Mouse (Mus musculus) thymus, adult 2 months (tissue): Measurements from ENCODE around the gene Cilp. TPM values are rescaled to one million over a fixed set of nuclear protein-coding genes. Genes with fewer than 3 reads are reported as not detected.
A peak's percentile ranks its signal among the peaks of the same experiment; 100 is the strongest.

Experiments used
- DNase-seq: peaks from one replicate; pipeline ENCODE4 v3.0.0; 2021
- H3K27ac ChIP-seq: fragments of 200-500 bp; 2 replicates; pipeline ENCODE4 v1.5.1; 2012; ENCODE audit warnings: low read length, control low read depth; ENCODE audit not compliant: control insufficient read depth, insufficient read depth
- H3K27me3 ChIP-seq: fragments of 200-500 bp; 2 replicates; pipeline ENCODE4 v1.6.1; 2012; ENCODE audit warnings: mild to moderate bottlenecking, low read length, moderate library complexity, mixed read lengths; ENCODE audit not compliant: control insufficient read depth, insufficient read depth
- H3K36me3 ChIP-seq: fragments of 200-500 bp; 2 replicates; pipeline ENCODE4 v1.6.1; 2012; ENCODE audit warnings: mild to moderate bottlenecking, low read length, moderate library complexity; ENCODE audit not compliant: control insufficient read depth, insufficient read depth
- H3K4me1 ChIP-seq: fragments of 200-500 bp; replicated peaks from 2 replicates; pipeline ENCODE4 v1.6.1; 2012; ENCODE audit warnings: low read length; ENCODE audit not compliant: control insufficient read depth, insufficient read depth
- H3K4me3 ChIP-seq: fragments of 200-500 bp; 2 replicates; pipeline ENCODE4 v1.5.1; 2012; ENCODE audit warnings: mild to moderate bottlenecking, low read length, control low read depth, moderate library complexity; ENCODE audit not compliant: control insufficient read depth, insufficient read depth
- CTCF ChIP-seq: fragments of 200-500 bp; IDR thresholded peaks from 2 replicates; pipeline ENCODE4 v1.5.1; 2012; ENCODE audit warnings: mild to moderate bottlenecking, control low read depth, low read length, moderate library complexity, borderline replicate concordance; ENCODE audit not compliant: control insufficient read depth, poor library complexity, insufficient read depth; ENCODE audit errors: extremely low read depth
- POLR2A ChIP-seq: fragments of 200-500 bp; IDR thresholded peaks from 2 replicates; pipeline ENCODE4 v1.6.1; 2012; ENCODE audit warnings: mild to moderate bottlenecking, low read length, control low read depth, moderate library complexity; ENCODE audit not compliant: control insufficient read depth, poor library complexity, insufficient read depth; ENCODE audit errors: extremely low read depth
- WGBS: fragments of 180-500 bp; shearing (Covaris S2); methylation state at CpG from one replicate; pipeline ENCODE4 v1.1.7; 2018; 5-methylcytosine and 5-hydroxymethylcytosine counted together
- polyA plus RNA-seq: library from polyadenylated mRNA; depleted of rRNA; stranded (reverse); fragments of >200 nt; gene quantifications from 2 replicates; pipeline ENCODE4 v1.2.3, GENCODE M21; 2012

The Cilp gene
- polyA plus RNA-seq, 1 experiment: 1.8 TPM

DNA sequence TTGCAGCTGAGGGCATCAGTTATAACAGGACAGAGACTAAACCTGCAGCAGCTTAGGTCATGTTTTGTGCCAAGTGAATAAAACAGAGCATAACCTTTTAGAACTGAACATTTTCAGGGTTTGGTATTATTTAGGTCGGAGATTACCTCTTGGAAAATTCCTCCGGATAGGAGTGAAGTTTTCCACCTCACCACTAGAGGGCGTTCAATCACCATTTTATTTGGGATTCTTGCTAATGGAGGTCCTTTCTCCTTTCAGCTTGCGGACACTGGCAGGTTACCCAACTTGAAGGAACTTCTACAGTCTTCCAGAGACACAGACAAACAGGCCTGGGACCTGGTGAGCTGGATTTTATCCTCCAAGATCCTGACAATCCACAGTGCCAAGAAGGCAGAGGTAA lies 39.2 kb upstream of the Cilp start:
- TF ChIP-seq CTCF (no peak), POLR2A (no peak)
- no peak for DNase-seq
- 67% methylated on average over 4 of the region's 4 CpGs for WGBS

GRCm38 (mm10) chr9:65230250-65230649 lies 34.7 kb upstream of the Cilp start:
- peaks cover 16% of the 10 kb centered on the region for H3K4me1 ChIP-seq
- 89% methylated on average over 6 of the region's 6 CpGs for WGBS
- no peaks in the 10 kb centered on the region for H3K27me3 ChIP-seq
- H3K27ac ChIP-seq: no peak overlapping the region
- no peak for TF ChIP-seq CTCF
- no peak for TF ChIP-seq POLR2A
- H3K4me3 ChIP-seq: no peak overlapping the region
- DNase-seq: no peak
- H3K36me3 ChIP-seq: no peaks in the 10 kb centered on the region

More for the DNA sequence above, 39.2 kb upstream of the Cilp start:
- Histone ChIP-seq H3K4me3 (no peak overlapping the region), H3K36me3 (no peaks in the 10 kb centered on the region), H3K27me3 (no peaks in the 10 kb centered on the region), H3K4me1 (peaks cover 11% of the 10 kb centered on the region; the same call in 1 of the 2 replicates), H3K27ac (no peak overlapping the region)

DNA sequence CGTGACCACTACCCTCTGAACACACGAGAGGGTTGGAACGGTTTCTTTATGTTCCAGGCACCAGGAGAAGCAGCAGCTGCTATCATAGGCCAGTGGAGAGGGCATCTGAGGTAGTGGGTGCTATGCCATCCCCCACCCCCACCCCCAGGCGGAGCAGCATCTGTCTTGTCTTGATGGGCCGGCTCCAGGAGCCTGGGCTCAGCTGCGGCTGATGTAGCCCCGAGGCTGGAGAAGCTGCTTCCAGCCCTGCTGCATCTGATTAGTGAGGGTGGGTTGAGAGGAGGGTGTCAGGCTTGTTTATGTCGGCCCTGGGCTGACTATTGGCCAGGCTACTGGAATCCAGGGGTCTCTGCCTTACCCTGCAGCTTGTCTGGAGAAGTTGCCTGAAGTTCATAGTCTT lies 33.7 kb upstream of the Cilp start:
- no peak for DNase-seq
- no peaks in the 10 kb centered on the region for H3K27me3 ChIP-seq
- TF ChIP-seq POLR2A (no peak), CTCF (no peak)
- H3K4me1 ChIP-seq: peaks cover 21% of the 10 kb centered on the region
- H3K36me3 ChIP-seq: no peaks in the 10 kb centered on the region
- peak overlapping the region; percentile 76 for H3K27ac ChIP-seq
- H3K4me3 ChIP-seq: no peak overlapping the region
- 98% methylated on average over 8 of the region's 8 CpGs for WGBS

DNA sequence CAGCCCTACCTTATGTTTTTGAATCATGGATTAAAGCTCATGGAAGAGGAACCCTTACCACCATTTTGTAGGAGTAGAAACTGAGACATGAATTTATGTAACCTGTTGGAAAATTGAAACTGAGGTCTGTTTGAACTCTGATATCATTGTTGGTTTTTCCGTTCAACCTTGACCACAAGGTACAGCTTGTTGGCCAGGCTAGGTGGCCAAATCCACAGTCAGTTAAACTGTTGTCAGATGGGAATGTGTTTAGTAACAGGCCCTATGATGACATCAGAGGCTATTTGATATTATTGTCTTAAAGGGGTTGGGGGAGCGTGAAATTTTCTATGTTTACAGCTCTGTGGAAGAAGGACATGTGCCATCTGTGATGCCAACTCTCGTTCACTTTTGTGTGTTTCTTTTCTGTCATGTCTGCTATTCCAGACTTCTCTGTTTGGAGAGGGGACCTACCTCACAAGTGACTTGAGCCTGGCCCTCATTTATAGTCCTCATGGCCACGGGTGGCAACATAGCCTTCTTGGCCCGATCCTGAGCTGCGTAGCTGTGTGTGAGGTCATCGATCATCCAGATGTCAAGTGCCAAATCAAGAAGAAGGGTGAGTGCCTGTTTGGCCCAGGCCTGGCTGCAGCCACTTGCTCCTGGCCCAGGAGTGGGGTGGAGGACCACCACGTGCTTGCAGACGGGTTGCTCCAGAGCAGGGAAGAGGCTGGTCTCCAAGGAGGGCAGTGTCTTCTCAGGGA lies 31.6 kb upstream of the Cilp start:
- no peak overlapping the region for H3K4me3 ChIP-seq
- 97% methylated on average over 9 of the region's 9 CpGs for WGBS
- peaks cover 31% of the 10 kb centered on the region for H3K4me1 ChIP-seq
- TF ChIP-seq POLR2A: no peak
- TF ChIP-seq CTCF: no peak
- H3K27me3 ChIP-seq: no peaks in the 10 kb centered on the region
- H3K36me3 ChIP-seq: no peaks in the 10 kb centered on the region
- DNase-seq: no peak
- peak overlapping the region; percentile 76 for H3K27ac ChIP-seq

GRCm38 (mm10) chr9:65234734-65235133 lies 30.2 kb upstream of the Cilp start:
- 95% methylated on average over 3 of the region's 3 CpGs for WGBS
- H3K27ac ChIP-seq: no peak overlapping the region

DNA sequence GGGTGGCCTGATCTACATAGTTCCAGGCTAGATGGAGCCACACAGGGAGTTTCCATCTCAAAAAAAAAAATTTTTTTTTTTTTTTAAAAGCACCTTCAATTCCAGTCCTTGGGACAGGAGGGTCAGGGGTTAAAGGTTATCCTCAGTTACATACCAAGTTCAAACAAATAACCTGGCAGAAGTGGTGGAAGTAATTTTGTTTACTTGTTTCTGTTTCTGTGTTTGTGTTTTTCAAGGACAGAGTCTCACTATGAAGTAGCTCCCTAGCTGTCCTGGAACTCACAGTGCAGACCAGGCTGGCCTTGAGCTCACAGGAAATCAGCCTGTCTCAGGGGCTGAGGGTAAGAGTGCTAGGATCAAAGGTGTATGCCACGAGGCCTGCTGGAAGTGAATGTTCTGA lies 29.4 kb upstream of the Cilp start:
- no peak for DNase-seq
- H3K4me1 ChIP-seq: peaks cover 35% of the 10 kb centered on the region
- no peak overlapping the region for H3K27ac ChIP-seq
- H3K36me3 ChIP-seq: no peaks in the 10 kb centered on the region
- H3K27me3 ChIP-seq: no peaks in the 10 kb centered on the region
- 4% methylated on average over 1 of the region's 1 CpGs for WGBS
- no peak for TF ChIP-seq POLR2A
- no peak for TF ChIP-seq CTCF
- H3K4me3 ChIP-seq: no peak overlapping the region

More at GRCm38 (mm10) chr9:65234734-65235133, 30.2 kb upstream of the Cilp start:
- no peak overlapping the region for H3K4me3 ChIP-seq
- peaks cover 35% of the 10 kb centered on the region for H3K4me1 ChIP-seq
- no peak for DNase-seq
- H3K36me3 ChIP-seq: no peaks in the 10 kb centered on the region
- no peak for TF ChIP-seq POLR2A
- TF ChIP-seq CTCF: no peak
- H3K27me3 ChIP-seq: no peaks in the 10 kb centered on the region

- DNase-seq: no peak
- Histone ChIP-seq H3K27me3 (no peaks in the 10 kb centered on the region), H3K4me1 (peaks cover 23% of the 10 kb centered on the region), H3K36me3 (no peaks in the 10 kb centered on the region), H3K4me3 (no peak overlapping the region), H3K27ac (peak overlapping the region; percentile 44; the same call in 1 of the 2 replicates)
- TF ChIP-seq CTCF: no peak
- no peak for TF ChIP-seq POLR2A
- 93% methylated on average over 11 of the region's 11 CpGs for WGBS
Measured at GRCm38 (mm10) chr9:65237616-65238015, 27.4 kb upstream of the Cilp start.
